Mouse (Mus musculus): ENCODE data around the gene Zmiz1.

DNA sequence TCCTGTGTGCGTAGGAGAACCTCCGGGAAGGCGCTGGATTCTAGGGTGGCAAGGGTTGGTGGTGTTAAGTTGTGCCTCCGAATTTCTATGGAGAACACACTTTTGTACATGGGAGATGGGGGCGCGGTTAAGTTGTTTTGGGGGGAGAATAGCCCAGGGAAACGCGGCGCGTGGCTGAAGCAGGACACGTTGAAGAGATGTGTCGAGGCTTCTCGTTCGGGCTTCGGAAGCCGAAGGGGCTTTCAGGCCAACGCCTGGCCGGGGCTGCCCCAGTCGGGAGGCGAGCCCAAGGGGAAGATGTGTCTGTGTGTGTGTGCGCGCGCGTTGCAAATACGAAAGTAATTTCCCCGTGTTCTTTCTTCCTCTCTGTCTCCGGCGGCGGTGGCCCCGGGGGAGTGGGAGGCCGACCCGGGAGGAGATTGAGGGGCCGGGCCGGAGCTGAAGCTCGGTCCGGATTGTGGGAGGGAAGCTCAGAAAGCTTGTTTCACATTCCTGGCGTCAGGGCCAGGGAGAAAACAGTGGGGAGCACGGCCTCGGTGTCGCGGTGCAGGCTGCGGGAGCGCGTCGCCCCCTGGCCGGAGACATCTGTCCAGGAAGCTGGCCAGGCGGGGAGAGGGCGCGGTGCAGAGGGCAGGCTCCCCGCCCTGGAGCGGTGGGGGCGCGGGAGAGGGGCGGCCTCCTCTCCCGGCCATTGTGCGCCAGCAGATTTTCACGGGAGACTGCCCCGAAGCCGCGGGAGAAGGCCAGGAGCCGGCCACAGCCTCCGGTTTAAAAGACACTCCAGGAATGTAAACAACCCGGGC, 1.2 kb downstream of the Zmiz1 start:
- no peak for TF ChIP-seq POLR2A (IDR thresholded peaks at IDR 0.05; ENCODE audit: borderline replicate concordance, insufficient read depth, low read length)
- no peak for TF ChIP-seq CTCF (IDR thresholded peaks at IDR 0.05; ENCODE audit: borderline replicate concordance, insufficient read depth, low read depth, low read length)

Measured in cerebellum, adult 2 months (tissue).